Mouse (Mus musculus) ES-Bruce4 (cell line): Measurements from ENCODE around the gene Msi1. TPM values are rescaled to one million over a fixed set of nuclear protein-coding genes. Genes with fewer than 3 reads are reported as not detected.
A peak's percentile ranks its signal among the peaks of the same experiment; 100 is the strongest.

Experiments
- H3K27ac ChIP-seq: 2 replicates; pipeline ENCODE4 v1.5.1; 2012; ENCODE audit warnings: low read length, inconsistent platforms; ENCODE audit not compliant: insufficient read depth
- H3K27me3 ChIP-seq: 2 replicates; pipeline ENCODE4 v1.6.1; 2012; ENCODE audit warnings: mild to moderate bottlenecking, low read length, inconsistent platforms; ENCODE audit not compliant: control insufficient read depth, poor library complexity, insufficient read depth, severe bottlenecking
- H3K36me3 ChIP-seq: 2 replicates; pipeline ENCODE4 v1.6.1; 2012; ENCODE audit warnings: inconsistent platforms, mild to moderate bottlenecking, low read length, moderate library complexity; ENCODE audit not compliant: control insufficient read depth, poor library complexity, insufficient read depth, severe bottlenecking
- H3K4me1 ChIP-seq: one replicate; pipeline ENCODE4 v1.8.1; 2011; ENCODE audit warnings: low read length; ENCODE audit not compliant: control insufficient read depth, insufficient read depth
- H3K4me3 ChIP-seq: 2 replicates; pipeline ENCODE4 v1.5.1; 2011; ENCODE audit warnings: low read depth, mild to moderate bottlenecking, low read length
- H3K9ac ChIP-seq: 2 replicates; pipeline ENCODE4 v1.6.1; 2012; ENCODE audit warnings: low read depth, mild to moderate bottlenecking, inconsistent platforms; ENCODE audit not compliant: poor library complexity, severe bottlenecking
- H3K9me3 ChIP-seq: replicated peaks from 2 replicates; pipeline ENCODE4 v1.6.1; 2012; ENCODE audit warnings: mild to moderate bottlenecking, low read length, inconsistent platforms; ENCODE audit not compliant: control insufficient read depth, poor library complexity, insufficient read depth, severe bottlenecking
- CTCF ChIP-seq: IDR thresholded peaks from one replicate; pipeline ENCODE4 v1.8.1; 2011; ENCODE audit warnings: low read depth, low read length
- EP300 ChIP-seq: IDR thresholded peaks from 2 replicates; pipeline ENCODE4 v1.6.1; 2011; ENCODE audit warnings: low read depth, low read length; ENCODE audit not compliant: insufficient read depth
- POLR2A ChIP-seq: IDR thresholded peaks from one replicate; pipeline ENCODE4 v1.8.1; 2011; ENCODE audit warnings: low read length; ENCODE audit not compliant: insufficient read depth
- polyA plus RNA-seq: library from polyadenylated mRNA; stranded (reverse); fragments of >200 nt; gene quantifications from 2 replicates; pipeline ENCODE4 v1.2.4, GENCODE M21; 2011; ENCODE audit warnings: low read depth; ENCODE audit not compliant: missing spikeins, insufficient read depth, insufficient read length

Gene Msi1
- polyA plus RNA-seq, 1 experiment, result 49.2 TPM

DNA sequence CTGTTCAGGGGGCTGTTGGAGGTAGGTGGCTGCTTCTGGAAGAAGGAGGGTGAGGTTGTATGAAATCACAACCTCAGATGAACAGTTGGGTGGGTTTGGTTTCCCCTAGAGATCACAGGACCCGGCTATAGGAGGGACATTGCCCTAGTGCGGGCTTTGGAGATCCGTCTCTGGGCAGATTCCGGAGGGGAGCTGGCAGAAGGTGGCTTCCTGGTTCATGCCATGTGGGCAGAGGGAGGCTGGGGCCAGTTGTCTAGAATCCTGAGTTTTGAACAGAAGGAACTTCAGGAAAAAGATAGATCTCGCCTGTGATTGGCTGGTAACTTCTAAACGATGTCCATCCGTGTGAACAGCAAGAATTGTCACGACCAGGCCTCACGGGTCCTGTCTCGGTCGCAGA, 3.0 kb downstream of the Msi1 start:
- peaks cover 11% of the 10 kb centered on the region; the same call in 1 of the 2 replicates for H3K27me3 ChIP-seq
- H3K27ac ChIP-seq, result no peak overlapping the region
- H3K4me1 ChIP-seq, result peaks cover 18% of the 10 kb centered on the region
- TF ChIP-seq EP300, result no peak
- no peak for TF ChIP-seq POLR2A
- TF ChIP-seq CTCF, result no peak
- no peaks in the 10 kb centered on the region for H3K36me3 ChIP-seq
- no peak overlapping the region for H3K9ac ChIP-seq
- H3K9me3 ChIP-seq, result no peaks in the 10 kb centered on the region
- H3K4me3 ChIP-seq, result no peak overlapping the region

- Histone ChIP-seq H3K9ac (no peak overlapping the region), H3K4me3 (no peak overlapping the region), H3K4me1 (peaks cover 19% of the 10 kb centered on the region), H3K27ac (no peak overlapping the region), H3K9me3 (no peaks in the 10 kb centered on the region), H3K27me3 (peaks cover 10% of the 10 kb centered on the region; the same call in 1 of the 2 replicates), H3K36me3 (no peaks in the 10 kb centered on the region)
- TF ChIP-seq POLR2A, result no peak
- no peak for TF ChIP-seq EP300
Measured at GRCm38 (mm10) chr5:115433191-115433590, 3.8 kb downstream of the Msi1 start.

- no peaks in the 10 kb centered on the region for H3K9me3 ChIP-seq
- no peak overlapping the region for H3K4me3 ChIP-seq
- H3K36me3 ChIP-seq, result no peaks in the 10 kb centered on the region
Measured at GRCm38 (mm10) chr5:115434280-115434852, 5.0 kb downstream of the Msi1 start.

DNA sequence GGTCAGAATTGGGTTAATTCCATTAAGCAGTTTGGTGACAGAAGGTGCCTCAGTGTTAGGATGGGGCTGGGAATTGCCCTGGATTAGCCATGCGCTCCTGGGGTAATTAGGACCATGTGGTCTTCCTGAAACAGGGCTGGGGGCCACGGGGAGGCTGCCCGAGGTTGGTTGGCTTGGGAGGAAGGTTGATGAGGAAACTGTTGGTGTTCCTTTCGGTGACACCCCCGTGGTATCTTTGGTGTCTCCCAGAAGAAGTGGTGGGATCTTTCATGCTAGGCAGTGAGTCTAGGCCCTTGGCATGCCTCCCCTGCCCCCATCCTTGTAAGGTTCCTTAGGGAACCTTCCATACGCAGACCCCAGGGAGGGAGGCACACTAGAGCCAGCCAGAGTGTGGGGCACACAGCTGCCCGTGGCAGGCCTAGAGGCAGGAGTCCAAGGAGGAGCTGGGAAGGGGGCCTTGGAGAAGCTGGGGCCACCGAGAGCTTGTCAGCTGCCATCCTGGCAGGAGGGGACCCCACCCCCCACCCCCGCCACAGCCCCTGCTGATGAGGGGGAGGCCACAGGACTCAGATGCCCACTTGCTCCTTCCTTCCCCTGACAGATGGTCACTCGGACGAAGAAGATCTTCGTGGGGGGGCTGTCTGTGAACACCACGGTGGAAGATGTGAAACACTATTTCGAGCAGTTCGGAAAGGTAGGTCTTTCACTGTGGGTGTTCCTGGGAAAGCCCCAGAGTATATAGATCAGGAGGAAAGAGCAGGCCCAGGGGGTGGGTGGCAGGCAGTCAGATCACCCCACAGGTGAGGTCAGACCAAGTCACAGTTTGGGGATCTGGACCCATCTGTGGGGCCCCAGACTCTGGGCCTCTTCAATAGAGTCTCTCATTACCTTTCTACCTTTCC, 5.7 kb downstream of the Msi1 start:
- Histone ChIP-seq H3K4me1 (peaks cover 26% of the 10 kb centered on the region), H3K27ac (peak overlapping the region; percentile 46), H3K27me3 (peaks cover 4% of the 10 kb centered on the region; the same call in 1 of the 2 replicates), H3K9me3 (no peaks in the 10 kb centered on the region), H3K4me3 (no peak overlapping the region), H3K36me3 (no peaks in the 10 kb centered on the region), H3K9ac (no peak overlapping the region)
- TF ChIP-seq CTCF (no peak), EP300 (no peak), POLR2A (no peak)

More at GRCm38 (mm10) chr5:115434280-115434852, 5.0 kb downstream of the Msi1 start:
- H3K4me1 ChIP-seq, result peaks cover 26% of the 10 kb centered on the region
- TF ChIP-seq CTCF (no peak), POLR2A (no peak), EP300 (no peak)
- H3K9ac ChIP-seq, result no peak overlapping the region
- H3K27me3 ChIP-seq, result peaks cover 8% of the 10 kb centered on the region; the same call in 1 of the 2 replicates
- no peak overlapping the region for H3K27ac ChIP-seq

DNA sequence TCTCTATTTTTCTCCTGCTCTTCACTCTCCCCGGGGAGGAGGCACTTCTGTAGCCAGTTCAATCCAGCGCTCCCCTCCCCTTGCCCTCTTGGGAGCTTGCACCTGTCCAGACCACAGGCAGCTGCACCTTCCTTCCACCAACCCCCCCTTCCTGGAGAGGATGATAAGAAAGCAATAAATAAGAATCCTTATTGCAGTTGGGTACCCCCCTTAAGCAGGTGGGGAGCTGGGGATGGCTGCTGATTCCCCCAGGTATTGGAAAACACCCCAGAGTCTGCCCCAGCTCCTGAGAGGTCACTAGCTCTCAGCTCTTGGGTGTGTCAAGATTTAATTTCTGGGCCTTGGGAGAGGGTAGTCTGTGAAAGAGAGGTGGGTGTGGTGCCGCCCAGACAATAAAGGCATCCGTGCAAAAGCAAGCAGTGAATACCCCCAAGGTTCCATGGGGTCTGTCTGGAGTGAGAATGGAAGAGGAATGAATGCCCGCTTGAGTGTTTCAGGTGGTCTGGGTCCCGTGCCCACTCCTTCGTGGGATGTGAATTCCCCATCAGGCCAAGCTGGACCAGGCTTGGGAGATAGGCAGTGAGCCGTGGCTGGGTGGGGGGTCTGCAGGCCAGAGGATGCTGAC, 6.5 kb downstream of the Msi1 start:
- H3K9ac ChIP-seq, result no peak overlapping the region
- H3K4me1 ChIP-seq, result peaks cover 26% of the 10 kb centered on the region
- no peaks in the 10 kb centered on the region for H3K36me3 ChIP-seq
- H3K9me3 ChIP-seq, result no peaks in the 10 kb centered on the region
- H3K27me3 ChIP-seq, result no peaks in the 10 kb centered on the region
- TF ChIP-seq CTCF, result no peak
- 0 out of 2 replicates have a peak, but pooled peaks have one; percentile 25 for TF ChIP-seq EP300
- peak overlapping the region; percentile 5 for H3K4me3 ChIP-seq
- peak overlapping the region; percentile 46 for H3K27ac ChIP-seq
